ENCODE assay signal across 26 mouse cellular contexts in genomic region chr8:90036436-90036835, GRCm38 (mm10).
A peak's percentile ranks its signal among the peaks of the same experiment; 100 is the strongest.
DNase-seq lines count a peak whose midpoint lies in the region; ATAC-seq and TF ChIP-seq lines count a peak whose summit lies in the region.
"Had no signal": no experiment of that assay in that cellular context is flagged by ENCODE, and none has a peak within 500 bp of the region (broad histone marks: within the 10 kb centered on the region; RNA-seq: fewer than 3 reads in every experiment).

No protein-coding gene starts in this region.

- no peak for TF ChIP-seq EP300 in stomach, postnatal 0 days (optimal IDR thresholded peaks at IDR 0.05)

- no peaks in the 10 kb centered on the region for H3K4me1 ChIP-seq in midbrain, embryonic 16.5 days (ENCODE audit: control insufficient read depth, insufficient read depth, low read length)
- H3K4me1 ChIP-seq in midbrain, embryonic 14.5 days (ENCODE audit: control insufficient read depth, insufficient read depth, low read length), result no peaks in the 10 kb centered on the region
- no peaks in the 10 kb centered on the region for H3K4me1 ChIP-seq in stomach, embryonic 14.5 days (ENCODE audit: control insufficient read depth, insufficient read depth, low read length)
- H3K4me1 ChIP-seq in stomach, postnatal 0 days (replicated peaks; ENCODE audit: control insufficient read depth, insufficient read depth), result no peaks in the 10 kb centered on the region
- H3K4me1 ChIP-seq: embryonic facial prominence, embryonic 13.5 days; forebrain, embryonic 15.5 days; heart, embryonic 12.5 days; heart, embryonic 15.5 days had no signal

- no peaks in the 10 kb centered on the region for H3K27me3 ChIP-seq in midbrain, embryonic 16.5 days (ENCODE audit: control insufficient read depth, insufficient read depth, low read depth, low read length)
- H3K27me3 ChIP-seq in midbrain, embryonic 14.5 days (ENCODE audit: control insufficient read depth, insufficient read depth, low read length), result no peaks in the 10 kb centered on the region
- H3K27me3 ChIP-seq in stomach, embryonic 14.5 days (ENCODE audit: control insufficient read depth, insufficient read depth, low read length), result no peaks in the 10 kb centered on the region
- H3K27me3 ChIP-seq in stomach, postnatal 0 days (ENCODE audit: control insufficient read depth, insufficient read depth, low read length), result no peaks in the 10 kb centered on the region
- H3K27me3 ChIP-seq: embryonic facial prominence, embryonic 13.5 days; forebrain, embryonic 15.5 days; heart, embryonic 12.5 days; heart, embryonic 15.5 days had no signal

- no peaks in the 10 kb centered on the region for H3K36me3 ChIP-seq in midbrain, embryonic 16.5 days (ENCODE audit: control insufficient read depth, insufficient read depth, low read length)
- no peaks in the 10 kb centered on the region for H3K36me3 ChIP-seq in midbrain, embryonic 14.5 days (ENCODE audit: control insufficient read depth, insufficient read depth, low read length)
- H3K36me3 ChIP-seq in stomach, embryonic 14.5 days (ENCODE audit: control insufficient read depth, insufficient read depth, low read length), result no peaks in the 10 kb centered on the region
- no peaks in the 10 kb centered on the region for H3K36me3 ChIP-seq in stomach, postnatal 0 days (ENCODE audit: control insufficient read depth, insufficient read depth, low read length)
- H3K36me3 ChIP-seq: embryonic facial prominence, embryonic 10.5 days; embryonic facial prominence, embryonic 13.5 days; forebrain, embryonic 12.5 days; forebrain, embryonic 15.5 days; heart, embryonic 12.5 days; heart, embryonic 15.5 days had no signal

- H3K9me3 ChIP-seq in midbrain, embryonic 16.5 days (replicated peaks; ENCODE audit: control insufficient read depth, low read length, poor library complexity, severe bottlenecking), result 0 out of 2 replicates have a peak, but pooled peaks cover 3% of the 10 kb centered on the region
- H3K9me3 ChIP-seq in midbrain, embryonic 14.5 days (ENCODE audit: control insufficient read depth, low read length), result peaks cover 5% of the 10 kb centered on the region; the same call in 1 of the 2 replicates
- H3K9me3 ChIP-seq in stomach, embryonic 14.5 days (ENCODE audit: control insufficient read depth, low read depth, low read length), result no peaks in the 10 kb centered on the region
- H3K9me3 ChIP-seq in stomach, postnatal 0 days (ENCODE audit: control insufficient read depth, low read length), result no peaks in the 10 kb centered on the region
- H3K9me3 ChIP-seq: embryonic facial prominence, embryonic 10.5 days; embryonic facial prominence, embryonic 13.5 days; forebrain, embryonic 15.5 days; heart, embryonic 15.5 days had no signal

- no peak for TF ChIP-seq CTCF in stomach, postnatal 0 days (IDR thresholded peaks at IDR 0.05; ENCODE audit: low read depth)

- no peak overlapping the region for H3K4me2 ChIP-seq in midbrain, embryonic 16.5 days (ENCODE audit: low read length)
- H3K4me2 ChIP-seq in midbrain, embryonic 14.5 days (ENCODE audit: low read length), result no peak overlapping the region
- no peak overlapping the region for H3K4me2 ChIP-seq in stomach, embryonic 14.5 days (replicated peaks; ENCODE audit: low read depth, low read length)
- no peak overlapping the region for H3K4me2 ChIP-seq in stomach, postnatal 0 days (replicated peaks; ENCODE audit: low read depth)
- H3K4me2 ChIP-seq: embryonic facial prominence, embryonic 13.5 days; forebrain, embryonic 12.5 days; forebrain, embryonic 15.5 days; heart, embryonic 12.5 days; heart, embryonic 15.5 days; hindbrain, embryonic 14.5 days had no signal

- ATAC-seq in midbrain, embryonic 16.5 days, result no peak
- ATAC-seq in midbrain, embryonic 14.5 days (ENCODE audit: low FRiP score, low TSS enrichment), result no peak
- ATAC-seq in stomach, embryonic 14.5 days (ENCODE audit: insufficient number of reproducible peaks, insufficient read depth, low FRiP score, low read depth), result peak; percentile 56
- ATAC-seq in stomach, postnatal 0 days (ENCODE audit: low FRiP score, low TSS enrichment), result peak; percentile 47; the same call in 1 of the 2 replicates
- ATAC-seq: CD4-positive, CD25-positive, alpha-beta regulatory T cell, adult 4 months; forebrain, embryonic 15.5 days had no signal

- H3K27ac ChIP-seq in midbrain, embryonic 16.5 days (ENCODE audit: low read length), result 0 out of 2 replicates have a peak overlapping the region, but pooled peaks have one; percentile 1
- H3K27ac ChIP-seq in midbrain, embryonic 14.5 days (replicated peaks; ENCODE audit: low read depth, low read length), result no peak overlapping the region
- no peak overlapping the region for H3K27ac ChIP-seq in stomach, embryonic 14.5 days (ENCODE audit: low read length)
- H3K27ac ChIP-seq in stomach, postnatal 0 days (replicated peaks), result no peak overlapping the region
- H3K27ac ChIP-seq: embryonic facial prominence, embryonic 10.5 days; embryonic facial prominence, embryonic 13.5 days; forebrain, embryonic 12.5 days; forebrain, embryonic 15.5 days; heart, embryonic 15.5 days; hindbrain, embryonic 14.5 days had no signal

- H3K4me3 ChIP-seq in midbrain, embryonic 16.5 days (ENCODE audit: low read depth, low read length), result no peak overlapping the region
- no peak overlapping the region for H3K4me3 ChIP-seq in midbrain, embryonic 14.5 days (replicated peaks; ENCODE audit: low read depth, low read length)
- no peak overlapping the region for H3K4me3 ChIP-seq in stomach, embryonic 14.5 days (ENCODE audit: low read depth, low read length)
- no peak overlapping the region for H3K4me3 ChIP-seq in stomach, postnatal 0 days (ENCODE audit: low read depth, low read length)
- H3K4me3 ChIP-seq: embryonic facial prominence, embryonic 10.5 days; embryonic facial prominence, embryonic 13.5 days; erythroblast, embryonic 14.5 days; forebrain, embryonic 12.5 days; forebrain, embryonic 15.5 days; heart, embryonic 12.5 days; heart, embryonic 15.5 days had no signal

- DNase-seq in midbrain, embryonic 14.5 days, result no peak
- peak; percentile 17 for DNase-seq in stomach, postnatal 0 days (ENCODE audit: low spot score)
- no peak for DNase-seq in layer of hippocampus, adult 9-10 months (ENCODE audit: low spot score)
- no peak for DNase-seq in urinary bladder, adult 2 months (ENCODE audit: low spot score)
- DNase-seq: adrenal gland, adult 2 months; adrenal gland, postnatal 14 days; cerebellum, adult 11-12 months; cerebellum, adult 8-10 months; cerebellum, postnatal 10 days; cerebellum, postnatal 36 days; embryo, embryonic 11 days; gastrocnemius, postnatal 25 days; heart, adult 18-20 months; heart, postnatal 10 days; heart, postnatal 36 days had no signal

- WGBS in midbrain, embryonic 16.5 days, result 54% methylated on average over 3 of the region's 3 CpGs
- 61% methylated on average over 3 of the region's 3 CpGs for WGBS in midbrain, embryonic 14.5 days
- WGBS in stomach, embryonic 14.5 days, result 49% methylated on average over 3 of the region's 3 CpGs
- WGBS in stomach, postnatal 0 days, result 40% methylated on average over 3 of the region's 3 CpGs

- H3K9ac ChIP-seq in midbrain, embryonic 16.5 days (ENCODE audit: low read depth, low read length), result no peak overlapping the region
- H3K9ac ChIP-seq in midbrain, embryonic 14.5 days (replicated peaks; ENCODE audit: low read length), result no peak overlapping the region
- H3K9ac ChIP-seq in stomach, embryonic 14.5 days (replicated peaks; ENCODE audit: low read depth, low read length), result no peak overlapping the region
- H3K9ac ChIP-seq in stomach, postnatal 0 days (ENCODE audit: low read length), result no peak overlapping the region
- H3K9ac ChIP-seq: embryonic facial prominence, embryonic 13.5 days; forebrain, embryonic 12.5 days; forebrain, embryonic 15.5 days; heart, embryonic 12.5 days; heart, embryonic 15.5 days; hindbrain, embryonic 14.5 days had no signal

Comparison
In these comparisons a context has a peak if more than half of its experiments do, and no peak if none do; other contexts are left out.
1. ATAC-seq: peak in stomach, embryonic 14.5 days (single experiment) and stomach, postnatal 0 days (single experiment); none in midbrain, embryonic 16.5 days (single experiment) and midbrain, embryonic 14.5 days (single experiment).